Mouse (Mus musculus): ENCODE results near the gene Ccdc162.
A peak's percentile ranks its signal among the peaks of the same experiment; 100 is the strongest.

The Ccdc162 gene

DNA sequence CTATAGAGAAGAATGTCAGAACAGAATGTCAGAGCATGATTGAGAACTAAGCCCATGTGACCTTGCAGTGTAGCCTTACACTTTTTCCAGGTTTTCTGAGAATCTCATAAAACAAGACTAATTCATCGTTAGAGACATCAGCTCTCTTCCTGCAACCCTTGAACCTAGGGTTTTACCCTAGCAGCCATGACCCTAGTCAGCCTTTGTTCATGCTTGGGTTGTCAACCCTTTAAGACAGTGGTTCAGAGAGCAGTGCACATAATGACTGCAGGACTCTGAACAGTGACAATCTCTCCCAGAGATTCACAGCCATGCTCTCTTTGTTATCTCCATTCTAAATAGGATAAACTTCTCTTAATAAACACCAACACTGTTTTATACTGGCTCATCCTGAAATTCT, 137.9 kb downstream of the Ccdc162 start:
- no peak for DNase-seq (ENCODE audit: low spot score)

GRCm38 (mm10) chr10:41576328-41576833, 140.1 kb downstream of the Ccdc162 start:
- no peak for DNase-seq (ENCODE audit: low spot score)

- DNase-seq (ENCODE audit: low spot score) = no peak
Measured at GRCm38 (mm10) chr10:41575451-41576327, 140.7 kb downstream of the Ccdc162 start.

- DNase-seq (ENCODE audit: low spot score) = no peak
Measured at GRCm38 (mm10) chr10:41573190-41573589, 143.2 kb downstream of the Ccdc162 start.

DNA sequence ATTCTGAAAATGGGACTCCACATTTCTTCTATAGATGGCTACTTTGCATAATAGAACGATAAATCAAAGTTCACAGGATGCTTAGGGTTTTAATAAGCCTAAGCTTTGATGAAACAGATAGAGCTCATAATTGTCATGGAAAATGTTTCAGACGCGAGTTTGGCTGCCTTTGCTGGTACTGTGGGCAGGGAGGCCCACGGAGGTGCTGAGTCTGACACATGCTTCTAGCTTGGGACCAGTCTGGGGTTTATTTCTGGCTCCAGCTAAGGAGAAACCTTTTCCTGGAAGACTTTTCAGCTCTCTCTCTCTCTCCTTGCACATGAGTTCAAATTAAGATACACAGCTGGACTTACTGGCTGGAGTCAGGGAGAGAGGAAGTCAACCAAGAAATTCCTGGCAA, 144.2 kb downstream of the Ccdc162 start:
- DNase-seq (ENCODE audit: low spot score) = no peak

DNA sequence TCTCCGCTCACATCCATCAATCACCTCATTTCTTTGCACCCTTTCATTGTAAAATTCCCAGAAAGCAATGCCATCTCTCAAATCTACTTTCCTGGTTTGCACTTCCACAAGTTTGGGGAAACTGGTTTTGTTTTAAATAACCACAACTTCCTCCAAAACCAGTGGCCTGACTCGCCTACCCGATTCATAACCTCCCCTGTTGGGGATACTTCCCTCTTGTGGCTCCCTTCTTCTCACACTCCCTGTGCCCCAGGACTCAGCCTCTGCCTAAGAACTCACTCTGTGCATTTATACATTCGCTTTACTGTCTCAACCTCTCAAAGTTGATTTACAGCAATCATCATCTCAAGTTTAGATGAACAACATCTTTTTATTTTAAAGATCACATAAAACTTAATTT, 145.4 kb downstream of the Ccdc162 start:
- DNase-seq (ENCODE audit: low spot score) = no peak

GRCm38 (mm10) chr10:41568306-41568705, 148.1 kb downstream of the Ccdc162 start:
- DNase-seq (ENCODE audit: low spot score) = no peak

- peak; percentile 96 for DNase-seq (ENCODE audit: low spot score)
Measured at GRCm38 (mm10) chr10:41565141-41565540, 151.3 kb downstream of the Ccdc162 start.

GRCm38 (mm10) chr10:41561701-41562395, 154.6 kb downstream of the Ccdc162 start:
- DNase-seq (ENCODE audit: low spot score) = no peak

DNA sequence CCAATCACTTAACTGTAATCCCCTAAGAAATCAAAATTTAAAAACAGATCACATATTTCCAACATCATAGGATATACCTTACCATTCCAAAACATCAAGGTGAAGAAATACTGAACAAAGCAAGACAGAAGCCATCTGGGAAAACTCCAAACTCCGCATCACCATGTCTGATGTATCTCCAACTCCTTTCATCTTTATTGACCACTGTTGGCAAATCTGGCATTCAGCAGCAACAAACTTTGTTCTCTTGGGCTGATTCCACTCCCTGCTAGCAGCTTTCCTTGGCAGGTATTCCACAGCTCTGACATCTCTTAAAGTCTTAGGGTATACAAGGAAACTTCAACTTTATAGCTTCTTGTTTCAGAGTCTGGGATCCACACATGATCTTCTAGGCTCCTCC, 158.0 kb downstream of the Ccdc162 start:
- no peak for DNase-seq (ENCODE audit: low spot score)

DNA sequence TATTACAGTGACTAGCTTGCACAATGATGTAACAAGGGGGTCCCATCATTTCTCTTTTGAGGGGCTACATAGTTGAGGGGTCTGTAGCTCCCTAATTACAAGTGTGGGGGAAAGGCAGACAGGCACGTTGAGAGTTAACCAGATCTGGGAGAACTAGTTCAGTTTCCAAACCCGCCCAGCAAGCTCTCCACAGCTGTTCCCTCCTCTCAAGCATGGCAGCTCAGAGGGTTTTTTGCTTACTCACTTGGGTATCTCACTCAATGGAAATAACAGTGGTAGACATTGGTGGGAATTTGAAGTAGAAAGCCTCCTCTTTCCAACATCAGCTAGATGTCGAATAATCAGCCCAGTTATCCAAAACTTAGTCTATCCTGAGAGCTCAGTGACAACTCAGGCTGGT, 161.4 kb downstream of the Ccdc162 start:
- DNase-seq (ENCODE audit: low spot score) = no peak

DNA sequence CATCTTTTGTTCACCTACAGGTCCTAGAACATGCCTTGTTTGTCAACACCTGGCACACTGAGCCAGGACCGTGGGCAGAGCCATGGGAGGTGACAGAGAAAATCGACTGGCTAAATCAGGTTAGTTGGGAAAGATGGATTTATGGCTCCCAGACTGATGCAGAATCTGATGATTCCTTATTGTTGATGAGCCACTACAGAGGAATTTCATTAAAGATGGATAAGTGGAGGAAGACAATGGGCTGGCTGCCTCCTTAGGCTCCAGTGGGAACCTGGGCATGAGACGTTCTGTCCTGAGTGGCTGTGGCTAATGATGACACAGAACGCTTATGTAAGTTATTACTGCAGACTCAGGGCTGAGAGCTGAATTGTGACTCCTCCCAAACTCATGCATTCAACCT, 162.7 kb downstream of the Ccdc162 start:
- DNase-seq (ENCODE audit: low spot score) = peak; percentile 33

GRCm38 (mm10) chr10:41552847-41553589, 163.4 kb downstream of the Ccdc162 start:
- DNase-seq (ENCODE audit: low spot score) = peak; percentile 40

DNA sequence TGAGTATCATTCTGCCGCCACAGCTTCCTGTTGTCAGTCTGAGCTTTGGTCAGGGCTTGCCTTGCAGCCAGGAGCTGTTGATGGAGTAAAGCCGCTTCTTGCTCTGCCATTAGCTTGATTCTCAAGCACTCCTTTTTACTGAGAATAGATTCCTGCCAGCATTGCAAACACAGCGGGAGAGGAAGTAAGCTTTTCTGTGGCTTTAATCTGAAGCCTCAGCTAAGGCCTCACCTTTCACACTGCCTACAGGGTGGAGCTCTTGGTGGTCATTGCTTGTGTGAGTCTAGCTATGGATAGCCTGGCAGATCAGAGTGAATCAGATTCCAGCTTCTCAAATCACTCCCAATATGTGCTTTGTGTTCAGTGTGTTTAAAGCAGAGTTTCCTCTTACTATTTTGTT, 164.1 kb downstream of the Ccdc162 start:
- no peak for DNase-seq (ENCODE audit: low spot score)

DNA sequence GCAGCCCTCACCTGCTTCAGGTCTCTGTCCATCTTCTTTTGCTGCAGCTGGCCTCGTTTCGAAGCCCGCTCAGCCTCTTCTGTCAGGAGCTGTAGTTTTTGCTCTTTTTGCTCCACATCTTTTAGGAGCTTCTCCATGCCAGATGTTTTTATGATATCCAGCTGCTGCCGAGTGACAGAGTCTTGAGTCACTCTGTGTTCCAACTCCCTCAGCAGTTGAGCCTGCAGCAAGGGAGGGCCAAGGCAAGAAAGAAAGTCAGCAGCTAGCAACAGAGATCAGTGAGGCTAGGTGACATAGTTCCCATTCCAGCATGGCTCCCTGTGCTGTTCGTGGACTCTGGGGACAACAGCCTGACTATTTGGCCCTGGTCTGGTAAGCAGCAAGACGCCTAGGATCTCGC, 165.7 kb downstream of the Ccdc162 start:
- no peak for DNase-seq (ENCODE audit: low spot score)

GRCm38 (mm10) chr10:41546396-41547165, 169.9 kb downstream of the Ccdc162 start:
- no peak for DNase-seq (ENCODE audit: low spot score)

- DNase-seq (ENCODE audit: low spot score) = no peak
Measured at GRCm38 (mm10) chr10:41545224-41545755, 171.1 kb downstream of the Ccdc162 start.

GRCm38 (mm10) chr10:41544481-41545190, 171.8 kb downstream of the Ccdc162 start:
- DNase-seq (ENCODE audit: low spot score) = peak; percentile 59

GRCm38 (mm10) chr10:41543844-41544243, 172.6 kb downstream of the Ccdc162 start:
- DNase-seq (ENCODE audit: low spot score) = no peak

- no peak for DNase-seq (ENCODE audit: low spot score)
Measured at GRCm38 (mm10) chr10:41543439-41543838, 173.0 kb downstream of the Ccdc162 start.

GRCm38 (mm10) chr10:41542057-41542456, 174.4 kb downstream of the Ccdc162 start:
- no peak for DNase-seq (ENCODE audit: low spot score)

All from MN1 (cell line).